Mouse (Mus musculus): ENCODE results near the gene Sprr2j-ps. TPM values are rescaled to one million over a fixed set of nuclear protein-coding genes. Genes with fewer than 3 reads are reported as not detected.

Gene Sprr2j-ps
- polyA plus RNA-seq, 1 experiment from 2014 or later, result not detected

GRCm38 (mm10) chr3:92458620-92459019, 40.7 kb downstream of the Sprr2j-ps start, which contains the start of gene Sprr3:
TSS of gene Sprr3 (minus strand) at chr3:92458720.
- Histone ChIP-seq H3K27me3 (ENCODE audit: control insufficient read depth, insufficient read depth, low read length) (no peaks in the 10 kb centered on the region), H3K4me1 (replicated peaks; ENCODE audit: control insufficient read depth, insufficient read depth, low read length) (no peaks in the 10 kb centered on the region), H3K27ac (no peak within 1 kb of the TSS), H3K9me3 (ENCODE audit: control insufficient read depth, low read length) (no peaks in the 10 kb centered on the region), H3K36me3 (replicated peaks; ENCODE audit: control insufficient read depth, insufficient read depth) (no peaks in the 10 kb centered on the region), H3K9ac (no peak within 1 kb of the TSS), H3K4me2 (replicated peaks) (no peak within 1 kb of the TSS), H3K4me3 (replicated peaks; ENCODE audit: low read length) (no peak within 1 kb of the TSS)
- DNase-seq (ENCODE audit: low spot score), result no peak
- WGBS, result 78% methylated on average over 2 of the region's 2 CpGs
- ATAC-seq (ENCODE audit: low FRiP score), result no peak

GRCm38 (mm10) chr3:92466576-92466975, 48.7 kb downstream of the Sprr2j-ps start:
- no peak overlapping the region for H3K4me3 ChIP-seq (replicated peaks; ENCODE audit: low read length)
- 92% methylated on average over 1 of the region's 1 CpGs for WGBS
- H3K27ac ChIP-seq, result no peak overlapping the region
- no peak for ATAC-seq (ENCODE audit: low FRiP score)
- H3K4me2 ChIP-seq (replicated peaks), result no peak overlapping the region
- H3K27me3 ChIP-seq (ENCODE audit: control insufficient read depth, insufficient read depth, low read length), result no peaks in the 10 kb centered on the region
- no peak overlapping the region for H3K9ac ChIP-seq
- H3K36me3 ChIP-seq (replicated peaks; ENCODE audit: control insufficient read depth, insufficient read depth), result no peaks in the 10 kb centered on the region
- H3K9me3 ChIP-seq (ENCODE audit: control insufficient read depth, low read length), result no peaks in the 10 kb centered on the region
- no peak for DNase-seq (ENCODE audit: low spot score)
- H3K4me1 ChIP-seq (replicated peaks; ENCODE audit: control insufficient read depth, insufficient read depth, low read length), result no peaks in the 10 kb centered on the region

GRCm38 (mm10) chr3:92467424-92467823, 49.5 kb downstream of the Sprr2j-ps start:
- H3K36me3 ChIP-seq (replicated peaks; ENCODE audit: control insufficient read depth, insufficient read depth), result no peaks in the 10 kb centered on the region
- H3K4me3 ChIP-seq (replicated peaks; ENCODE audit: low read length), result no peak overlapping the region
- no peak overlapping the region for H3K9ac ChIP-seq
- no peak overlapping the region for H3K27ac ChIP-seq
- no peaks in the 10 kb centered on the region for H3K4me1 ChIP-seq (replicated peaks; ENCODE audit: control insufficient read depth, insufficient read depth, low read length)
- no peaks in the 10 kb centered on the region for H3K9me3 ChIP-seq (ENCODE audit: control insufficient read depth, low read length)
- DNase-seq (ENCODE audit: low spot score) (no peak), ATAC-seq (ENCODE audit: low FRiP score) (no peak)
- H3K4me2 ChIP-seq (replicated peaks), result no peak overlapping the region
- H3K27me3 ChIP-seq (ENCODE audit: control insufficient read depth, insufficient read depth, low read length), result no peaks in the 10 kb centered on the region

Other genes starting within 250 kb of the Sprr2j-ps start
- not detected in 2 replicates for gene Sprr2a1, start 202.3 kb upstream of the Sprr2j-ps start, polyA plus RNA-seq (2014; fragmentation: Nextera tagmentation; extraction: Ambion mirVana)
- not detected in 2 replicates for gene Sprr2a2, start 202.2 kb upstream of the Sprr2j-ps start, polyA plus RNA-seq (2014; fragmentation: Nextera tagmentation; extraction: Ambion mirVana)
- gene Sprr2a3, start 132.7 kb upstream of the Sprr2j-ps start, polyA plus RNA-seq (2014; fragmentation: Nextera tagmentation; extraction: Ambion mirVana), result not detected in 2 replicates
- 0.27 TPM in 1 of 2 replicates, not detected in the other for gene Sprr2b, start 101.5 kb upstream of the Sprr2j-ps start, polyA plus RNA-seq (2014; fragmentation: Nextera tagmentation; extraction: Ambion mirVana)
- gene Sprr2d, start 78.9 kb upstream of the Sprr2j-ps start, polyA plus RNA-seq (2014; fragmentation: Nextera tagmentation; extraction: Ambion mirVana), result not detected in 2 replicates
- not detected in 2 replicates for gene Sprr2e, start 65.9 kb upstream of the Sprr2j-ps start, polyA plus RNA-seq (2014; fragmentation: Nextera tagmentation; extraction: Ambion mirVana)
- gene Sprr2f, start 52.9 kb upstream of the Sprr2j-ps start, polyA plus RNA-seq (2014; fragmentation: Nextera tagmentation; extraction: Ambion mirVana), result not detected in 2 replicates
- not detected in 2 replicates for gene Sprr2h, start 32.4 kb upstream of the Sprr2j-ps start, polyA plus RNA-seq (2014; fragmentation: Nextera tagmentation; extraction: Ambion mirVana)
- gene Sprr2i, start 10.1 kb upstream of the Sprr2j-ps start, polyA plus RNA-seq (2014; fragmentation: Nextera tagmentation; extraction: Ambion mirVana), result not detected in 2 replicates
- gene Gm9774, start 11.3 kb downstream of the Sprr2j-ps start, polyA plus RNA-seq (2014; fragmentation: Nextera tagmentation; extraction: Ambion mirVana), result 6.2 and 7.5 TPM in 2 replicates
- gene Sprr2k, start 14.5 kb downstream of the Sprr2j-ps start, polyA plus RNA-seq (2014; fragmentation: Nextera tagmentation; extraction: Ambion mirVana), result not detected in 2 replicates
- gene Sprr1b, start 20.7 kb downstream of the Sprr2j-ps start, polyA plus RNA-seq (2014; fragmentation: Nextera tagmentation; extraction: Ambion mirVana), result not detected in 2 replicates
- not detected in 2 replicates for gene Sprr3, start 40.6 kb downstream of the Sprr2j-ps start, polyA plus RNA-seq (2014; fragmentation: Nextera tagmentation; extraction: Ambion mirVana)
- not detected in 2 replicates for gene Sprr1a, start 67.8 kb downstream of the Sprr2j-ps start, polyA plus RNA-seq (2014; fragmentation: Nextera tagmentation; extraction: Ambion mirVana)
- gene Sprr4, start 82.4 kb downstream of the Sprr2j-ps start, polyA plus RNA-seq (2014; fragmentation: Nextera tagmentation; extraction: Ambion mirVana), result not detected in 2 replicates
- gene 2310046K23Rik, start 116.4 kb downstream of the Sprr2j-ps start, polyA plus RNA-seq (2014; fragmentation: Nextera tagmentation; extraction: Ambion mirVana), result not detected in 2 replicates
- not detected in 2 replicates for gene Ivl, start 155.7 kb downstream of the Sprr2j-ps start, polyA plus RNA-seq (2014; fragmentation: Nextera tagmentation; extraction: Ambion mirVana)
- gene Smcp, start 170.9 kb downstream of the Sprr2j-ps start, polyA plus RNA-seq (2014; fragmentation: Nextera tagmentation; extraction: Ambion mirVana), result not detected in 2 replicates
- not detected in 2 replicates for gene 2210017I01Rik, start 189.4 kb downstream of the Sprr2j-ps start, polyA plus RNA-seq (2014; fragmentation: Nextera tagmentation; extraction: Ambion mirVana)
- gene Lce6a, start 203.6 kb downstream of the Sprr2j-ps start, polyA plus RNA-seq (2014; fragmentation: Nextera tagmentation; extraction: Ambion mirVana), result not detected in 2 replicates
- not detected in 2 replicates for gene Lce1a1, start 230.2 kb downstream of the Sprr2j-ps start, polyA plus RNA-seq (2014; fragmentation: Nextera tagmentation; extraction: Ambion mirVana)
- gene Lce1b, start 238.8 kb downstream of the Sprr2j-ps start, polyA plus RNA-seq (2014; fragmentation: Nextera tagmentation; extraction: Ambion mirVana), result not detected in 2 replicates

Measured in hindbrain, embryonic 14.5 days (tissue).